Mouse (Mus musculus) kidney, embryonic 16.5 days (tissue): ENCODE measurements around the gene Zfp683. TPM values are rescaled to one million over a fixed set of nuclear protein-coding genes. Genes with fewer than 3 reads are reported as not detected.
A peak's percentile ranks its signal among the peaks of the same experiment; 100 is the strongest.

ENCODE experiments used
- ATAC-seq: fragments of 200-750 bp; cut with Nextera tagmentation; 2 replicates; pipeline ENCODE4 v1.8.0; 2017; ENCODE audit warnings: moderate TSS enrichment; ENCODE audit not compliant: low FRiP score, low TSS enrichment
- H3K27ac ChIP-seq: fragments of 300-500 bp; sonication (generic); 2 replicates; pipeline ENCODE4 v1.5.1; 2014; ENCODE audit warnings: low read length
- H3K27me3 ChIP-seq: fragments of 300-500 bp; sonication (generic); 2 replicates; pipeline ENCODE4 v1.6.1; 2014; ENCODE audit warnings: low read length, control low read depth, mixed read lengths; ENCODE audit not compliant: insufficient read depth
- H3K36me3 ChIP-seq: fragments of 300-500 bp; sonication (generic); 2 replicates; pipeline ENCODE4 v1.6.1; 2014; ENCODE audit warnings: low read length, control low read depth, mixed read lengths; ENCODE audit not compliant: insufficient read depth
- H3K4me1 ChIP-seq: fragments of 300-500 bp; sonication (generic); 2 replicates; pipeline ENCODE4 v1.6.1; 2014; ENCODE audit warnings: low read length, control low read depth, mixed read lengths; ENCODE audit not compliant: insufficient read depth
- H3K4me2 ChIP-seq: fragments of 300-500 bp; sonication (generic); replicated peaks from 2 replicates; pipeline ENCODE4 v1.6.1; 2014; ENCODE audit warnings: low read depth, low read length
- H3K4me3 ChIP-seq: fragments of 300-500 bp; sonication (generic); 2 replicates; pipeline ENCODE4 v1.5.1; 2014; ENCODE audit warnings: mild to moderate bottlenecking, low read length
- H3K9ac ChIP-seq: fragments of 300-500 bp; sonication (generic); replicated peaks from 2 replicates; pipeline ENCODE4 v1.6.1; 2014; ENCODE audit warnings: low read length
- H3K9me3 ChIP-seq: fragments of 300-500 bp; sonication (generic); 2 replicates; pipeline ENCODE4 v1.6.1; 2016; ENCODE audit warnings: low read length, control low read depth
- WGBS: fragments of 180-500 bp; shearing (Covaris S2); extraction: QIAGEN DNeasy Blood & Tissue Kit; methylation state at CpG from one replicate; pipeline ENCODE4 v1.1.7; 2014; 5-methylcytosine and 5-hydroxymethylcytosine counted together
- polyA plus RNA-seq: library from polyadenylated mRNA; unstranded; fragments of >200 nt; fragmentation: Nextera tagmentation; extraction: Ambion mirVana; gene quantifications from 2 replicates; pipeline ENCODE4 v1.2.1, GENCODE M21; 2015

Gene Zfp683
- polyA plus RNA-seq, 1 experiment from 2014 or later = not detected

GRCm38 (mm10) chr4:134065431-134066004, 11.9 kb downstream of the Zfp683 start:
- Histone ChIP-seq H3K27me3 (peaks cover 11% of the 10 kb centered on the region), H3K4me1 (peaks cover 15% of the 10 kb centered on the region), H3K4me3 (0 out of 2 replicates have a peak overlapping the region, but pooled peaks have one; percentile 3), H3K9me3 (no peaks in the 10 kb centered on the region), H3K36me3 (no peaks in the 10 kb centered on the region), H3K4me2 (peak overlapping the region; percentile 39), H3K27ac (no peak overlapping the region), H3K9ac (no peak overlapping the region)
- no peak for ATAC-seq
- 19% methylated on average over 23 of the region's 23 CpGs for WGBS

DNA sequence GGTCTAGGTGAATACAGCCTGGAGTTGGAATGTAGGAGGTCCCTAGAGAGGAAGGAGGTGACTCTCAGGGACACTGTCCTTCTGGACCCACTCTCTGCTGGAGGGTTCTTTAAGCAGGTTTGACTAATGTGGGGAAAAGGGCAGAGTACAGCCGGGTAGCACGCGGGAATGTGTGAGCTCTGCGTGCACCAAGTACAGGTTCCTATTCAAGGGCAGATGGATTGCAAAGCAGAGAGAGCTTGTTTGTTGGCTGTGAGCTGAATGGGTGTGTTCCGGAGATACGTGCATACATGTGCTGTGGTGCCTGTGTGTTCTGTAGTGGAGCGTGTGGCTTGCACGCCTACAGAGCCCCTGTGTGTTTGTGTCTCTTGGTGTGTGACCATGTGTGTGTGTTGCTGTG, 13.7 kb downstream of the Zfp683 start:
- no peak for ATAC-seq

GRCm38 (mm10) chr4:134067833-134068544, 14.4 kb downstream of the Zfp683 start:
- H3K4me3 ChIP-seq = no peak overlapping the region
- H3K9ac ChIP-seq = no peak overlapping the region
- no peak overlapping the region for H3K4me2 ChIP-seq
- no peak for ATAC-seq
- peaks cover 11% of the 10 kb centered on the region for H3K27me3 ChIP-seq
- H3K27ac ChIP-seq = no peak overlapping the region
- H3K36me3 ChIP-seq = no peaks in the 10 kb centered on the region
- peaks cover 8% of the 10 kb centered on the region; the same call in 1 of the 2 replicates for H3K4me1 ChIP-seq
- 82% methylated on average over 7 of the region's 7 CpGs for WGBS
- H3K9me3 ChIP-seq = no peaks in the 10 kb centered on the region

More for the DNA sequence above, 13.7 kb downstream of the Zfp683 start:
- no peak overlapping the region for H3K4me3 ChIP-seq
- H3K9me3 ChIP-seq = no peaks in the 10 kb centered on the region
- 84% methylated on average over 8 of the region's 8 CpGs for WGBS
- H3K27ac ChIP-seq = no peak overlapping the region
- peaks cover 8% of the 10 kb centered on the region; the same call in 1 of the 2 replicates for H3K4me1 ChIP-seq
- peaks cover 11% of the 10 kb centered on the region for H3K27me3 ChIP-seq
- no peaks in the 10 kb centered on the region for H3K36me3 ChIP-seq
- H3K9ac ChIP-seq = no peak overlapping the region
- no peak overlapping the region for H3K4me2 ChIP-seq

DNA sequence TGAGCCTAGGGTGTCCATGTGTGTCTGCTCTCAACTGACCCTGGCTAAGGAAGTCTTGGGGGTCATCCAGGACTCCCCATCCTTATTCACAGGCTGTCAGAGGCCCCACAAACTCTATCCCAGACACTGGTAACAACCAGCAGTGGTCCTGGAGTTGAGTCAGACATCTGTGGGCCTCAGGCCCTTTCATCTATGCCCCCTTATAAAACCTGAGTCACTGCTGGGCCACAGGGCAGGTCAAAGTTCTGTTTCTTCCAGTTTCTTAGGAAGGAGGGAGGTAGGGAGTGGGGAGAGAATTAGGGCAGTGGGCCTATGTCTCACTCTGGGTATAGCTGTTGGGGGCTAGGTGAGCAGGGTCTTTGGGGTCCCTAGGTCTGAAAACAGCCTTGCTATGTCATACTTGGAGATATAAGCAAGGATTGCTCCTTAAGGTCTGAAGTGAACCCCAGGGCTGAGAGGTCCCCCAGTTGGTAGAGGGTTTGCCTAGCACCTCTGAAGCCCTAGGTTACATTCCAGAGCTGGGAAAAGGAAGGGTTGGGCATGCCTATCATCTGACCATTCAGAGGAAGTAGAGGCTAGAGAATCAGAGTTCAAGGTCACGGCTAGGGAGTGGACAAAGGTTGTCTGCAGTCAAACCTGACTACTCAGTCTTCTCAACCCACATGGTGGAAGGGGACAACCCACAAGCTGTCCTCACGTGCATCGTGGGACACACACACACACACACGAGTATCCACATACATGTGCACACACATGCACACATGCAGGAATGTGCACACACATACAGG, 15.3 kb downstream of the Zfp683 start:
- no peak for ATAC-seq
- Histone ChIP-seq H3K4me1 (peaks cover 8% of the 10 kb centered on the region; the same call in 1 of the 2 replicates), H3K36me3 (no peaks in the 10 kb centered on the region), H3K4me2 (no peak overlapping the region), H3K27ac (no peak overlapping the region), H3K9me3 (no peaks in the 10 kb centered on the region), H3K9ac (no peak overlapping the region), H3K27me3 (peaks cover 11% of the 10 kb centered on the region), H3K4me3 (no peak overlapping the region)
- WGBS = 83% methylated on average over 4 of the region's 4 CpGs

GRCm38 (mm10) chr4:134078694-134079093, 25.1 kb downstream of the Zfp683 start:
- no peaks in the 10 kb centered on the region for H3K9me3 ChIP-seq
- no peak overlapping the region for H3K9ac ChIP-seq
- no peak overlapping the region for H3K4me2 ChIP-seq
- peaks cover 10% of the 10 kb centered on the region for H3K4me1 ChIP-seq
- H3K27ac ChIP-seq = no peak overlapping the region
- no peak overlapping the region for H3K4me3 ChIP-seq
- ATAC-seq = peak; percentile 66
- no peaks in the 10 kb centered on the region for H3K36me3 ChIP-seq
- H3K27me3 ChIP-seq = 0 out of 2 replicates have a peak, but pooled peaks cover 7% of the 10 kb centered on the region
- WGBS = 15% methylated on average over 3 of the region's 3 CpGs

- no peak overlapping the region for H3K4me2 ChIP-seq
- H3K27me3 ChIP-seq = 0 out of 2 replicates have a peak, but pooled peaks cover 7% of the 10 kb centered on the region
- H3K36me3 ChIP-seq = no peaks in the 10 kb centered on the region
- no peak overlapping the region for H3K27ac ChIP-seq
- no peak overlapping the region for H3K9ac ChIP-seq
- H3K9me3 ChIP-seq = peaks cover 5% of the 10 kb centered on the region
- no peak for ATAC-seq
- peaks cover 10% of the 10 kb centered on the region for H3K4me1 ChIP-seq
- no peak overlapping the region for H3K4me3 ChIP-seq
- 79% methylated on average over 4 of the region's 4 CpGs for WGBS
These were observed 27.0 kb downstream of the Zfp683 start for GRCm38 (mm10) chr4:134080674-134081073.

GRCm38 (mm10) chr4:134081730-134082386, 28.2 kb downstream of the Zfp683 start:
- Histone ChIP-seq H3K9me3 (peaks cover 5% of the 10 kb centered on the region), H3K4me1 (peaks cover 10% of the 10 kb centered on the region), H3K9ac (peak overlapping the region; percentile 48; the same call in 1 of the 2 replicates), H3K4me2 (peak overlapping the region; percentile 72), H3K4me3 (peak overlapping the region; percentile 46), H3K27ac (no peak overlapping the region), H3K27me3 (0 out of 2 replicates have a peak, but pooled peaks cover 7% of the 10 kb centered on the region), H3K36me3 (no peaks in the 10 kb centered on the region)
- WGBS = under 1% methylated on average over 41 of the region's 41 CpGs
- ATAC-seq = peak; percentile 90

GRCm38 (mm10) chr4:134082460-134082859, 28.8 kb downstream of the Zfp683 start:
- H3K9me3 ChIP-seq = peaks cover 5% of the 10 kb centered on the region
- H3K4me2 ChIP-seq = peak overlapping the region; percentile 72
- H3K27me3 ChIP-seq = 0 out of 2 replicates have a peak, but pooled peaks cover 7% of the 10 kb centered on the region
- WGBS = 5% methylated on average over 7 of the region's 7 CpGs
- H3K36me3 ChIP-seq = no peaks in the 10 kb centered on the region
- H3K9ac ChIP-seq = peak overlapping the region; percentile 48; the same call in 1 of the 2 replicates
- peak overlapping the region; percentile 46 for H3K4me3 ChIP-seq
- H3K4me1 ChIP-seq = peaks cover 10% of the 10 kb centered on the region
- no peak overlapping the region for H3K27ac ChIP-seq
- ATAC-seq = no peak

GRCm38 (mm10) chr4:134084999-134085398, 31.4 kb downstream of the Zfp683 start:
- Histone ChIP-seq H3K4me2 (no peak overlapping the region), H3K9ac (no peak overlapping the region), H3K27ac (no peak overlapping the region), H3K4me3 (no peak overlapping the region), H3K4me1 (peaks cover 10% of the 10 kb centered on the region), H3K36me3 (no peaks in the 10 kb centered on the region), H3K27me3 (0 out of 2 replicates have a peak, but pooled peaks cover 7% of the 10 kb centered on the region), H3K9me3 (peaks cover 5% of the 10 kb centered on the region)
- ATAC-seq = no peak
- WGBS = 90% methylated on average over 4 of the region's 4 CpGs
